Mouse (Mus musculus) yolk sac, embryonic 10.5 days (tissue): ENCODE measurements around the gene Aimp1.
A peak's percentile ranks its signal among the peaks of the same experiment; 100 is the strongest.

Experiments used
- DNase-seq: peaks from one replicate; pipeline ENCODE4 v3.0.0-alpha.2; 2017; ENCODE audit warnings: low spot score

Aimp1 gene

DNA sequence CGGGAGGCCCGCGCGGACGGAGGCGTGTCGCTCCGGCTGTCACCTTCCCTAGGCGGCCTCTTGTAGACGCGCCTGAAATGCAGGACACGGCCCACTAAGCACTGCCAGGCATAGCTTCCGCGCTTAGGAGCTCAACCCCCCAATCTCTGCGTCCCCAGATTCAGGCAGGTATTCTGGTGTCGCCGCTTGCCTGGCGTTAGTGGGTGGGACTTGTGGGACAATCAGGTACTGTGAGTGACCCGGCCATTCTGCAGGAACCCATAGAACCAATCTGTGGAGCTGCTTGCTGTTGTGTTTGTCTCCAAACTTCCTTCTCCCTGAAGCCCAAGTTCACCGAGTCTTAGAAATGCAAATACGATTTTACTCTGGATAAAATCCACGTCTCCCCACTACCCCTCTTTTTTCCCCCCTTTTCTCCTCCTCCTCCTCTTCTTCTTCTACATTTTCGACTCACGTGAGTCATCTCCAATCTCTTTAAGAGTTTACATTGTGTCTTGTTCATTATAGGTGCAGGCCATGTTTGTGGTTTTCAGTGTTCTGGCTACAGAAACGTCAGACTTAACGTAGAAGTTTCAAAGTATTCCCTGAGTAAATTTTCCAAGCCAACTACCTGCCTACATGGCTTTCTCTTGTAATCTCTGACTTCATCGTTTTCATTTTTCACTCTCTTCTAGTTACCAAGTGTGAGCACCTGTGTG, at the start of gene Aimp1:
TSS of gene Aimp1 (minus strand) at position 140 of the 698 bp plus-strand sequence.
- DNase-seq, result no peak

DNA sequence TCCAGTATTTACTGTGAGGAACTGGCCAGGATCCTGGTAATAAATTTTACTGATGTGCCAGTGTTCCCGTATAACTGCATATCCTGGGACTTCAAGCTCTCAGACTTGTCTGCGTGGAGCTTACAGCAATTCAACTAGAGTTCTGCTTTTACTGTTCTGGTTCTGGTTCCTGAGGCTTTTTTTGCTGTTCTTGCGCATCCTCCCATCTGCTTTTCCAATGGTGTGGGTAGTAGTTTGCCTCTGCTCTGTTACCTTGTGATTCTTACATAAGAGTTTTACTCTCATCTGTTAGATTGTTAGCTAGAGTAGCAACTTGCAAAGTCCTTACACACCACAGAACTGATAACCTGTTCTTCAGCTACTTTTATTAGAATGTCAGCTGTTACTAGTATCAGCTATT, 40.2 kb upstream of the Aimp1 start:
- no peak for DNase-seq

DNA sequence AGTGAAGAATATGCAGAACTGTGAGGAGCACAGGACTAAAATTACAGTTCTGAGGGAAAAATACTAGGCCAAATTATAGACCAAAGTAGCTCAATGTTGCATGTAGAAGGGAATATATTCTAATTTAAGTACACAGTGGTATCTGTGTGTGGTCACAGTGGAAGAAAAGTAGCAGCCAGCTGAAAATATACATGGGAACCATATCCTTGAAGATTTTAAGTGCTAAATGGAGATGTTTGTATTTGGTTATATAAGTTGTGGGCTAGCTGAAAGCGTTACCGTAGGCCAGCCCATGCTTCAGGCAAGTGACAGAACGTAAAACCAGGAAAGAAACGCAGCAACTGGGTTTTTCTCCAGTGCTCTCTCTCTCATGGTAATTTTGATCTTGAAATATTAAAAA, 33.1 kb upstream of the Aimp1 start:
- no peak for DNase-seq

DNA sequence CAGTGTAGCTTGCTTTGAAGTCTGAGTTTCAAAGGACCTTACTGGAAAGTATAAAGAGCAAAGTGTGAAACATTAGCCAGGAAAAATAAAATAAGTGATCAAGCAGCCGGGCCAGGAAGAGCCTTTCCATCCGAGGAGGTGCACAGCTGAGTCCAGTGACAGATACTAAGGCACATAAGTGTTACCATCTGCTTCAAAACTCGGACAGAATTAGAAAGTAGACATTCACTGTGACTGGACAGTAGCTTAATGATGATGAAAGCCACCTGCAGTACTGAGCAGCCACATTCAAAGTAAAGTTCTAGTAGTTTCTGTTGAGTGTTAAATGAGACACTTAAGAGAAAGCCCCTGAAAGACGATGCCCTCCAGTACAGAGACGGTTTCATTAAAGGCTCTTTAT, 29.7 kb upstream of the Aimp1 start:
- no peak for DNase-seq

DNA sequence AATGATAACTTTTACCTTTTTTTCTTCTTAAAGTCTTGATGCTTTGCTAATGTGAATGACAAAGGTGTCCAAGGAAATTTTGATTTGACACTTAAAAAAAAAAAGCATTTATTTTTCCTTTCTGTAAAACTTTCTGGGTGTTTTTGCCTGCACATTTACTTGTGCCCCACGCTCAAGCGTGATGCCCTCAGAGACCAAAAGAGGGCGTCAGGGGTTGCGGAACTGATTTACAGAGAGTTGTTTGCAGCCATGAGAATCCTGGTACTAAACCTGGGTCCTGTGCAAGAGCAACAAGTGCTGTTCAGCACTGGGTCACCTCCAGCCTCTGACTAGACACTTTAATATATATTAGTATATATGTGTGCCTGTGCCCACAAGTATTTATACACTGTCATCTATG, 22.8 kb upstream of the Aimp1 start:
- no peak for DNase-seq

DNA sequence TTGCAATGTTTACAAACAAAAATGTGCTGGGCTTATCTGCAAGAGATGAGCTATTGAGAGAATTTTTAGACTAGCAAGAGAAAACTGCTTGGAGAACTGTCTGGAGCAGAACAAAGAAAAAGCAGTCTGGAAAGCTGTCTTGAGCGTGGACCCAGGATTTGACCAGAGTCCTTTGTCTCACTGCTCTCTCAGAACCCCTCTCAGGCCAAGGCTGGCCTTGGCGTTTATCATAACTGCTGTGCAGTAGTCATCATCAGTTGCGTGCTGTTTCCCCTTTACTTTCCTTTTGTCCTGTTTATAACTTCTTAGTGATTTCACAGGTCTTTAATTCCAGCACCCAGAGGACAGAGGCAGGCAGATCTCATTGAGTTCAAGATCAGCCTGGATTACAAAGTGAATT, 20.0 kb upstream of the Aimp1 start:
- no peak for DNase-seq

DNA sequence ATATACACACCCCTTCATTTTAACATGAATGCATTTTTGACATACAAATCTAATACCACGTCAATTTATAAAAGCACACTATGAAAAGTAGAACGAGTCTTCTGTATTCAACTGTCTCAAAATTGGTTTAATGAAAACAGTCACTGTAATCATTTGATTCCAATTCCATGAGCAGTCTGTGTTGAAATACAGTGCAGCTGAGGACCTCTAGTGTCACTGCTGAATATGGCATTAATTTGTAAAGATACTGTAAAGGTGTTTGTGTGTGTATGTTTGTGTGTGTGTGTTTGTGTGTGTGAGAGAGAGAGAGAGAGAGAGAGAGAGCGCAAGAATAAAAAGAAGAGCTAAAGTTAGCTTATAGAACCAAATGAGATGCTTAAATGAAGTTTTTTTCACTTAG, 17.2 kb upstream of the Aimp1 start:
- no peak for DNase-seq

DNA sequence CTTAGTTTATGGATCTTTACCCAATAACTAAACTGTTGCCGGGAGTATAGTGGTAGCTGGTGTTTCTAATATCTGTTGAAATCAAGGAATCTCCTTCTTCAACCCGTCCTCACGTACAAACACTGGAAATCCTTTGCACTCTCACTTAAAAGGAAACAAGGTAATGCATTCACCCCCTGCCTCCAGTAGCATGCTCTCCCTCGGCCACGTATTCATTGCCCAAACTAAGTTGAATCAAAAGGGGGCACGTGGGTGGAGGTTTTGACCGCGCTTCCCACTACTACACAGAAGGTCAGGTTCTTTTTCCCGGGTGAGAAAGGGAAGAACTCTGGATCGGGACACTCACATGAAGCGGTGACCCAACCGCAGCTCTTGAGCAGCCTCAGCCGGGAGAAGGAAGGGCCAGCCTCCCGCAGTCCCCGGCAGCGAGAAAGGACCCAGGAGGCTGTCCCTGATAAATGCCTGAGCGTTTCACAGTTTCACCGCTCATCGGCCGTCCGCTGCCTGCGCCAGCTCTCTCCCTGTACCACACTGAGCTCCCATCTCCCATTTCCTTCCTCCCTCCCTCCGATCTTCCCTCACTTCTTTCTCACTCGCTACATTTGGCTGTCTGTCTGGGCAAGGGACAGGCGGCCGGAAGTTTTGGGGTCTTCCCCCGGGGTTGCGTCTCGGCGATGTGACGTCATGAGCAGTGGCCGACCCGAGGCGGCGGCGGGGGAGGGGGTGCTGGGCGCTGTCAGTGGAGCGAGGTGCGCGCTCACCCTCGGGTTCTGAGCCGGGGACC, 531 bp downstream of the Aimp1 start, which contains the start of gene Tbck:
TSS of gene Tbck (plus strand) at position 698 of the 784 bp plus-strand sequence.
- DNase-seq, result peak; percentile 94

DNA sequence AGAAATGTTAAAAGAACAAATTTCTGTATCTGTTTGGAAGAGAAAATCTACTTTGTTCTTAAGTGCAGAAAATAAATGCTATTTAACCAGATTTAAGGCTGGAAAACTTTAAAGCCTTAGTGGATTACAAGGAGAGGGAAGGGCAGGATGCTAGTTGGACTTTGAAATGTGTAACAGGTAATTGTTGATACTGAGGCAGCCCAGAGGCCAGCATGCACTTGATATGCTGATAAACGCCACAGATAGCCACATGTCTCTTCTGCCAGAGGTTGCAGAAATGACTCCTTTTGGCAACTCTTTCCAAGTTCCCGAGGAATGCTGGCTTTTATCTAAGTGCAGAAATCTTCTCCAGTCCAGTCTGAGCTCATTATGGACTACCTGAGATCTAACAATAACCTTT, 6.7 kb downstream of the Aimp1 start:
- peak; percentile 20 for DNase-seq

DNA sequence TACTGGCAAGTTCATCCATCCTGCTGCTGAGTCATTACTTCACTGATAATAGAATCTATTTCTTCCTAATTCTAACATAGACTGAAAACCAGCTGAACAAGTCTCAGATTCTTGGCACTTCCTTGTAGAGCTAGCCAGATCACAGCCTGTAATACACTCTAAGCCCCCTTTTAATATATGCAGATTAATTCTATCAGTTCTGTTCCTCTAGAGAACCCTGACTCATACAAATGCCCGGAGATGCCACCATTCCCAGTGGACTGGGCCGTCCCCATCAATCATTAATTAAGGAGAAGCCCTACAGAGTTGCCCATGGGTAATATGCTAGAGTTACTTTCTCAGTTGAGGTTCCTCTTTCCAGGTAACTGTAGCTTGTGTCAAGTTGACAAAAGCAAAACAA, 28.2 kb downstream of the Aimp1 start:
- DNase-seq, result no peak

DNA sequence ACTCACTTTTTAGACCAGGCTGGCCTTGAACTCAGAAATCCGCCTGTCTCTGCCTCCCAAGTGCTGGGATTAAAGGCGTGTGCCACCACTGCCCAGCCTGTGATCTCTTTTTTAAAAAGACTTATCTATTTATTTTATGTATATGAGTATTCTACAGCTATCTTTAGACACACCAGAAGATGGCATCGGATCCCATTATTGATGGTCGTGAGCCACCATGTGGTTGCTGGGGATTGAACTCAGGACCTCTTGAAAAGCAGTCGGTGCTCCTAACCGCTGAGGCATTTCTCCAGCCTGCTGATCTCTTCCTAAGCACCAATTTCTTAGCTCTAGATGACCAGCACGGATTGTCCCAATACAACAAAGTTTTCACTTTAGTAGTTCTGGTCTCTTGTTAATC, 30.2 kb downstream of the Aimp1 start:
- DNase-seq, result no peak

DNA sequence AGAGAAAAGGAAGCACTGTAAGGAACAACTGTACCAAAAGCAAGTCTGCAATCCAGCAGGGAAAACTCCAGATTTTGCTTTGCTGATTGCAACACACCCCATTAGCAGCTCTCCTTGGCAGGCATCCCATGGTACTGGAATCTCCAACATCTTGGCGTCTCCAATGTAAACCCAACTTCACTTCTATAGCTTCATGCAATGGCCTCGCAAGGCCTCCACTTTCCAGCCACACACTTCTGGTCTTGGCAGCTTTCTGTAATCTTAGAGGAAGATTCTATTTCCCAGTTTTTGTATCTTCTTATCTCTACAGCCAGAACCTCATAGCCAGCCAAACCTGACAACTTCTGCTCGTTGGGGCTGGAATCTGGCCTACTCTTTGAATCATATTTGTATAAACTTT, 32.4 kb downstream of the Aimp1 start:
- DNase-seq, result no peak

DNA sequence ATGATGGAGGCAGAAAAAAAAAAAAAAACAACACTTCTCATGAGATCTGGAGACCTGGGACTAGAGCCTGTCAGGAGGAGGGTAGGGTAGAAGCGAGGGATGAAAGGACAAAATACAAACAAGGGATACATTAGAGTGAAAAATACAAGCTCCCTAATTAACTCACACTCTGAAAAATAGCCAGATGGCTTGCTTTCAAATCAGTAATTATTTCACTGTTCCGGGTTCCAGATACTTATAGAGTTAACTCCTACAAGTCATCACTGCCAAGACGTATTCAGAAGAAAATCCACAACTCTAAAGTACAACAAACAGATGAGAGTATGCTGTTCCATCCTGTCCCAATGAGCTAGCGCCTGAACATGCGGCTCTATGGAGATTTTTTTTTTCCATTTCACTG, 34.0 kb downstream of the Aimp1 start:
- no peak for DNase-seq

DNA sequence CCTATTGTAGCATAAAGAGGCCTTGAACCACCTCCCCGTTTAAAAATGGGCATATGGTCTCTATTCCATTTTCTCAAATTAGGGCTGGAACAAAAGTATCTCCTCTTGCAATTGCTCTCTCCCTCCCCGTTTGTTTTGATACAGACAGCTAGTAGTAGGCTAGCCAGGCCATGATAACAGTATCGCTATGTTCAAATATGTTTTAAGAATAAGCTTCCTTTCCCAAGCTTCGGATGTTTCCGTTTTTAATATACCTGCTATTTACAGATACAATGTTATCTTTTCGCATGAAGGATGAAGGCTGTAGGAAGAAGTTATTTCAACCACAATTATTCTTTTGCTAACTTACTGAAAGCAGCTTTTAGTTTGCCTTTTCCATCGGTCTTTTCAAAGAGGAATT, 34.8 kb downstream of the Aimp1 start:
- no peak for DNase-seq

DNA sequence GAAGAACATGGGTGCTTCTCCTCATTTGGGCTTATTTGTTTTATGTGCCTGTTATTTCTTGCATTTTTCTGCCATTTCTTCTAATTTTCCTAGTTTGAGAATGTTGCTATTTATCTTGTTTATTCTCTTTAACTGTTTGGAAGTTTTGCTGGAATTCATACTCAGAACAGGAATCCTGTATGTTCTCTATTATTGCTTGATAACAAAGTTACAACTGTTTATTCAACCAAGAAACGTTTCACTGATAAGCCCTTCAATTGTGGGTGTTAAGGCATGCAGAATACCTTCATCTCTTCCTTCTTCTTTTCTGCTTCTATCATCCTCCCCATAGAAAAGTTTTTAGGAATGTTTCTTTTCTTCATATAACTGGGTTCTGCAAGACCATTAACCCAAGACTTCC, 37.4 kb downstream of the Aimp1 start:
- DNase-seq, result no peak

DNA sequence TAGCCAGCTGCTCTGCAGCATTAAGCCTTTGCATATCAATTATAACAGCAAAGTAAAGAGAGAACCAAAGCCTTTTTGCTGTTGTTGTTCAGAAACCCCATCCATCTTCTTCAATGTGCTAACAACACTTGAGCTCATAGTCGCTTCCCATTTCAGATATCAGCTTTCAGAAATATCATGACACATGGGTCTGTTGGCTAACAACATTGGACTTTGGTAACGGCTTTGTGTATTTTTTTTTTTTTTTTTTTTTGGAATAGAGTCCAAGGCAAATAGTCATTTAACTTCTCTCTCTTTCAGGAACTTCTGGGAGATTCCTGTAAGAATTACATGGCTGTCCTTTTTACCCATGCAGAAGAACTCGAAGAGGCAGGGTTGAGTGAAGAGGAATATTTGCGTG, 40.1 kb downstream of the Aimp1 start:
- no peak for DNase-seq

DNA sequence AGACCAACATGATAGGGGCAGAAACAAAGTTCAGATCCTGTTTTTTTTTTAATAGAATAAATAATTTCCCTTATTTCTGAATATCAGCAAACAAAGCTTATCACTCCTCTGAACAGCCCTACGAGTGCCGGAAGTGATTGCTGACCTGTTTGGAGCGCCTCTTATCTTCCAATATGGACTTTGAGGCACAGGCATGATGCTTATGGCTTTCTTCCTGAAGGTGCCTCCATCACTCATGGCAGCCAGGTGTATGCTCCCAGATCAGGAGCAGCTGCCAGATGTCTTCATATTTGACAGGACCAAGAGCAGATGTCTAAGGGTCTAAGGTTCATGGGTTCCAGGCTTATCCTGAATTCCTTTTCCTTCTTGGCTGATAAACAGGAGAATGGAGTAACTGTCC, 47.1 kb downstream of the Aimp1 start:
- no peak for DNase-seq

DNA sequence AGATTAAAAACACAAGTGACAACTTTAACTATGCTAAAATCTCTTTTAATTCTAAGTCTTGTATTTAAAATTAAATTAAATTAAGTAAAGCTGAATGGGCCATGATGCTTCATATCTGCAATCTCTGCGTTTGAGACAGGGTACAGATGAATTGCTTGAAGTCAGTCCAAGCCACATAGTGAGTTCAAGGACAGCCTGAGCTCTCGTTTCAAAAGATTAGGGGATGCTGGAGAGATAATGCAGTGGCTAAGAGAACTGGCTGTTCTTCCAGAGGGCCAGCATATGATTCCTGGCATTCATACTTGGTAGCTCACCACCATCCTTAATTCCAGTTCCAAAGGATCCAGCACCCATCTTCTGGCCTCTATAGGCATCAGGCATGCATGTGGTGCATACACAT, 50.9 kb downstream of the Aimp1 start:
- no peak for DNase-seq

DNA sequence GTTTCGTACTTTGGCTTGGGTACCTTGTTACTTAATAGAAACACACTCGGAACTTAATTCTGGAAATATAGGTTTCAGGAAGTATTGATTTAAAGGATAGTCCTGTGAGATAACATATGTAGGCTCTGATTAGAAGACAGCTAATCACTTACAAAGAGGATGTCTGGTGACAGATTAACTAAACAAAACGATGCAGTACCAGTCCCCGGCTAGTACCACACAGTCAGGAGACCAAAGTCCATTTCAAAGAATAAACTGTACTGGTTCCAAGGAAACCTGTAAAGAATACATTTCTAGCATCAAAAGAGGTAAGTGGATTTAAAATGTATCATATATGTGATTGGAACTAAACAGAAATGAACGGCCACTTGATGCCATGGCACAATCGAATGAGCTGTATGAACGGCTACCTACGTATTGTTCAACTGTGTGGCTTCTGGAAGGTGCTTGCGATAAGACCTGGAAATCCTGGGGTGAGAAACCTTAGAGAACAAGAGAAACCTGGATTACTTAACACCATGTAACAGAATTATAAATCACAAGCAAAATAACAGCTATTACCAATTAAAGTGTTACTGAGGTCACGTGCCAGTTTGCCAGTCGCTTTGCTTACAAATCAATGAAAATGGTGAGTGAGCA, 54.5 kb downstream of the Aimp1 start, which contains the start of gene Gimd1:
TSS of gene Gimd1 (plus strand) at position 220 of the 639 bp plus-strand sequence.
- peak; percentile 19 for DNase-seq

DNA sequence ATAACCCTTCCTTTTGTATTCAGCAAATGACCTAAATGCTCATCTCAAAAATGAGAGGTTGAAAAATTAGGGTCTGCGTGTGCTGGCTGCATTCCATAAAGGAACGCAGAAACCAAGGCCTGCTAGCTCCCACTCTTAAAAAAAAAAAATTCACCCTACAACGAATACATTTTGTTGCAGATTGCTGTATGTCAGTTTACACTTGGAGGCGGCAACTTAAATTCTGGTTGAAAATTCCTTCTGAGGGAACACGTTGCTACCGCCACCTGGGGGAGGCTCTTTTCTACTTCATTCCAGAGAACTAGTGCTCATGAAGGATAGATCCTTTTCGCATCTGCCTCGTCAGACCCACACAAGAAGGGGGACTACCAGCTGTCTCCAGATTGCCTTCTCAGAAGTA, 55.4 kb downstream of the Aimp1 start:
- DNase-seq, result peak; percentile 18
